Mouse (Mus musculus) cerebellum, postnatal 4 days (tissue): ENCODE measurements around the gene Pax1.
A peak's percentile ranks its signal among the peaks of the same experiment; 100 is the strongest.

Source experiments
- DNase-seq, 2 experiments: peaks; one replicate each; pipeline ENCODE4 v3.0.0; 2022; ENCODE audit warnings: low spot score in 2 of 2, mixed read lengths in 1 of 2

Pax1 gene

GRCm38 (mm10) chr2:147372947-147373666 is 11.4 kb downstream of the Pax1 start:
- no peak for DNase-seq

- no peak for DNase-seq
Measured at GRCm38 (mm10) chr2:147373667-147374007, 11.9 kb downstream of the Pax1 start.

- no peak for DNase-seq
Measured at GRCm38 (mm10) chr2:147374245-147374644, 12.5 kb downstream of the Pax1 start.

- no peak for DNase-seq
Measured at GRCm38 (mm10) chr2:147375019-147375715, 13.4 kb downstream of the Pax1 start.

- DNase-seq: peak in 1 of 2 experiments; percentile 66
Measured at GRCm38 (mm10) chr2:147378934-147379333, 17.2 kb downstream of the Pax1 start.

GRCm38 (mm10) chr2:147383373-147383772 is 21.6 kb downstream of the Pax1 start:
- DNase-seq: no peak

- no peak for DNase-seq
Measured at GRCm38 (mm10) chr2:147386949-147387348, 25.2 kb downstream of the Pax1 start.

- DNase-seq: no peak
Measured at GRCm38 (mm10) chr2:147409323-147409722, 47.6 kb downstream of the Pax1 start.

- no peak for DNase-seq
Measured at GRCm38 (mm10) chr2:147415037-147415436, 53.3 kb downstream of the Pax1 start.

- no peak for DNase-seq
Measured at GRCm38 (mm10) chr2:147424582-147425255, 63.0 kb downstream of the Pax1 start.

- no peak for DNase-seq
Measured at GRCm38 (mm10) chr2:147429607-147430356, 68.1 kb downstream of the Pax1 start.

GRCm38 (mm10) chr2:147433120-147433519 is 71.4 kb downstream of the Pax1 start:
- DNase-seq: peak in 1 of 2 experiments; percentile 43
